Mouse (Mus musculus) WW6 (cell line): Measurements from ENCODE around the gene Gpr68.

Experiments used
- DNase-seq: peaks from one replicate; pipeline ENCODE4 v3.0.0-alpha.2; 2013; ENCODE audit warnings: low read depth, low spot score

The Gpr68 gene

DNA sequence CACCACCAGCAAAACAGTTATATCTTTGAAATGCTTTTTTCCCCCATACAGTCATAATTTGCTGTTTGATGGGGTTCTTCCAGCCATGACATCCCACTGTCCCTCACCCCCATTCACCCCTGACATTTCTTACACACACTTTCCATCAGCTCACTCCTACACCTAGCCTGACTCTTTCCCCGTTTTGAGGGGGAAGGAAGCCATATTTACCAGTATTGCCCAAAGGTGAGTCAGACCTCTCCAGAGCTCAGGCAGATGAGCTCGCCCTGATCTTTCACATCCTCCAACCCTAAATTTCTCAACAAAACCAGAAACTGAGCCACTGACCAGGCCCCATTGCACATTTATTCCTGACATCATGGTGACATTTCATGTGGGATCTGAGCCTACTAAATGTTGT, 36.2 kb downstream of the Gpr68 start:
- DNase-seq, result no peak

DNA sequence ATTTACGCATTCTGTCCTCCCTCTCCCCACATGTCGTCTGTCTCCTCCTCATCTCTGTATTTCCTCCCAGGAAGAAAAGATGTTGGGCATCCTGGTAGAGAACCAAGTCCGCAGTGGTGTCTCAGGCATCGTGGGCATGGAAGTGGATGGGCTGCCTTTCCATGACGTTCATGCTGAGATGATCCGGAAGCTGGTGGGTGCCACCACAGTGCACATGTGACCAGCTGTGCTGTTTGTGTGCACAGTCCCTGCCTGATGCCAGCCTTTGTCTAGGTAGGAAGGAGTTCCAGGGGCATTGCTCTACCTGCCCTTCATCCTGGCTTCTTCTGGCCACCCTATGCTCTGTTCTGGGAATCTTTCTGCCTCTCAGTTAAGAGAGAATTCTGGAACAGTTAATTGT, 36.8 kb downstream of the Gpr68 start:
- no peak for DNase-seq

GRCm38 (mm10) chr12:100868049-100868622, 39.9 kb downstream of the Gpr68 start:
- no peak for DNase-seq

DNA sequence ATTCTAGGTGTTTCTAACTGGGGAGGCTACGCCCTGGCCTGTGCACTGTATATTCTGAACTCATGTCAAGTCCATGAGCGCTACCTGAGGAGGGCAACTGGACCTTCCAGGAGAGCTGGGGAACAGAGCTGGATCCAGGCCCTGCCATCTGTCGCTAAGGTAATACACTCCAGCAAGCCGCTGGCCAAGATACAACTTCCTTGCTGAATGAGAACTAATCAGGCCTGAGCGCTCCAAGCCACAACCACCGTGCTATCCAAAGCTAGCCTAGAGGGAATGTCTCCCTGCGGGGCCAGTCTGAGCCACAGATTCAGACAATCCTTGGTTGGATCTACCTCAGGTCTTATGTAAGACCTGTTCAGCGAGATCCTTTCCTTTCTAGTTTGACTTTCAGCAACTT, 40.9 kb downstream of the Gpr68 start:
- DNase-seq, result no peak

DNA sequence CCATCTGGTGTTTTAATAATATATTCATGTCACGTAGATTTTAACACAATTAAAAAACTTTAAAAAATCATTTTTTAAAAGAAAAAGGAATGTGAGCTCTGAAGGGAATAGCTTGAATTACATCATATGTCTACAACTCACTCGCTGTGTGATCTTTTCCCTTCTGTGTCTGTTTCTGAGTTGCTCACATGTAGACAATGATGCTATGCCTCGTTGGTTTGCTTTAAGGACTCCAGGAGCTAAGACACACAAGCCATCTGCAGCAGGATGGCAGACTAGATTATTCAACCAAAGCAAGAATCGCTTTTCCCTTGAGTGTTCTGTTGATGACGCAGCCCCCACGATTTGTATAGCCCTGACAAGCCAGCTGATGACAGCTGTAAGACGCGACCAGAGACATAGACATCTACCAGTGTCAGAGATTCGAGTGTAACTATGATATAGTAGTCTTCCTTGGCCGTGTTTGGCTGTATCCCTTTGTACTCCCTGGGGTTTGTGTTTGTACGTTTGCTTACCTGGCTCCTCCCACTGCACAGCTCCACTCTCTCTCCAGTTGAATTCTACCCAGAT, 42.4 kb downstream of the Gpr68 start:
- no peak for DNase-seq

- DNase-seq, result no peak
Measured at GRCm38 (mm10) chr12:100865072-100865471, 42.9 kb downstream of the Gpr68 start.

GRCm38 (mm10) chr12:100862856-100863446, 45.0 kb downstream of the Gpr68 start:
- no peak for DNase-seq

DNA sequence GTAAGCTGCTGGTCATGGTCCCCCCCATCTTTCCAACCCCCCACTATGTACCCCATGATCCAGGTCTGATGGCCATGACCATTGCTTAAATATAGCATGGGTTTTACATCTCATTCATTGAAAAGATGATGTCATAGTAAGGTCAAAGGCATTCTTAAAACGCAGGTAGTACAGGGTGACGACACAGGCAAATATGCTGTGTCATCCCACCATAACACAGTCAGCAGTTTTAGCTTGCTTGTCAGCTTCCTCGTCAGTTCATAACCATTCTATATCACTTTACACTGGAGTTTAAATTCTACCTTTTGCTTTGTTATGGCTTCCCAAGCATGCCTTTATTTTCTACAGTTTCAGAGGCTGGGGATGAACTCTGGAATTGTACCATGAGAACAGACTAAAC, 45.7 kb downstream of the Gpr68 start:
- no peak for DNase-seq

GRCm38 (mm10) chr12:100857791-100858190, 50.2 kb downstream of the Gpr68 start:
- DNase-seq, result no peak

- DNase-seq, result no peak
Measured at GRCm38 (mm10) chr12:100856337-100856736, 51.7 kb downstream of the Gpr68 start.

DNA sequence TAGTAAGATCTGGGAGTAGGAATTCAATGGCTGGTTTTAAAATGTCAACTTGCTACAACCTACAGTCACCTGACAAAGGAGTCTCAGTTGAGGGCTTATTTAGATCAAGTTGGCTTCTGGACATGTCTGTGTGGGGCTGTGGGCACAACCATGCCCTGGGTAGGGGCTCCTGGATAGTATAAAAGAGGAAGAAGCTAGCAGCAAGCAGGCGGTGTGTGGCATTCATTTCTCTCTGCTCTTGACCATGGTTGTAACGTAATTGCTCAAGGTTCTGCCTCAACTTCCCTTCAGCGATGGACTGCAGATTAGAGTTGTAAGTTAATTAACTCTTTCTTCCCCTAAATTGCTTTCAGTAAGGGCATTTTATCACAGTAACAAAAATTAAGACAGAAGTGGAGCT, 55.6 kb downstream of the Gpr68 start:
- DNase-seq, result no peak

GRCm38 (mm10) chr12:100849421-100850138, 58.4 kb downstream of the Gpr68 start:
- DNase-seq, result peak; percentile 28

DNA sequence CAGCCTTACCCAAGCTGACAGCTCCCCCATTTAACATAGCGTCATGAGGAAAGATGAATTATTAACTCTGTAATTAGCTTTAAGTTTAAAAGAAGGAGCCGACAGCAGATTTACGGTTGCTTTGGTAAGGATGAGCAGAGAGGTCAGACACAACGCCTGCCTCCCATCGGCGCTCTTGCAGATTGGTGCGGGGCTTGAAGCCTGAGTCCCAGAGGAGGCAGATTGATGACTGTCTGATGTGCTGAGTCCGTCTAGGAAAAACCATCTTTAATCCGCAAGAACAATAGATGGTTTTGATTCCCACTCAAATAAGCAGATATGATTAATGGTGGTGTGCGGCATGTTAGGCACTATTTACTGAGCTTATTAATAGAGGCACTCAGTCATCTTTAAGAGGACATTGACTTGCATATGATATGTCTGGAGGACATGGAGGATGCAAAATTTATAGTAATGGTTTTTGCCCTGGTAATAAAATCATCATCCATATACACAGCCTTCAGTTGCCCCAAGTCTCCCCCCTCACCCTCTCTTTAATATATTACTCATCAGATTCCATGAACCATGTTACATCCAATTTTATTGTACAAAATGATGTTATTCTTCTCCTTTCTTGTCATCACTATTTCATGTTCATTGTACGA, 60.4 kb downstream of the Gpr68 start:
- DNase-seq, result no peak

DNA sequence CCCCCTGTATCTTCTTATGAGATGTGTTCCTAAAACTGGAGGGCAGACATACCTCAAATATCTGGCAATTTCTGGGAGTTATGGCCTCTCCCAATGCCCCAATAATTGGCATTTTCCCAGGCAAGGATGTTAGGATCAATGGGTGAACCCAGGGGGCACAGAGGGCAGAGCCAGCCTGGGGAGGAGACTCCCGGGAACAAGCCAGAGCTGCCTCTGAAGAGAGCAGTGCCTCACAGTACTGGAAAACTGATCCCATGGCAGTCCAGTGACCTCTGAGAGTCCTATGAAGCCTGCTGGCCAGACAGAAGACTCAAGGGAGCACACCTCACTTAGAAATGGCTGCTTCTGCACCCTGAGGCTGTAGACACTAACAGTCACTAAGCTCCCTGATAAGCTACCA, 61.4 kb downstream of the Gpr68 start:
- DNase-seq, result no peak

GRCm38 (mm10) chr12:100845829-100846228, 62.2 kb downstream of the Gpr68 start:
- DNase-seq, result no peak

DNA sequence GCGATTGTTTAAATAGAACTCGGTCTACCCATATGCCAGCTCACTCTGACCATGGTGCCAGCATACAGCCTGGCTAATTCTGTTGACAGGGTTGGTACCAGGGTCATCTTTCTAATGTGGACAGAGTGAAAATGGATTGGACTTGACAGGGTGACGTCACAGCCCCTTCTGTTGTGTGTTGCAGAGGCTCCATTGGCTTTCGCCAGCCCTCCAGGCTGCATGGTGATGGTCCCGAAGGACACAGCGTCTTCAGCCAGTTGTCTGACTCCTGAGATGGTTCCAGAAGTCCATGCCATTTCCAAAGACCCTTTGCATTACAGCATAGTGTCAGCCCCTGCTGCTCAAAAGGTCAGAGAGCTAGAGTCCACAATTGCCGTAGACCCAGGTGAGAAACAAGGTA, 63.5 kb downstream of the Gpr68 start:
- no peak for DNase-seq

DNA sequence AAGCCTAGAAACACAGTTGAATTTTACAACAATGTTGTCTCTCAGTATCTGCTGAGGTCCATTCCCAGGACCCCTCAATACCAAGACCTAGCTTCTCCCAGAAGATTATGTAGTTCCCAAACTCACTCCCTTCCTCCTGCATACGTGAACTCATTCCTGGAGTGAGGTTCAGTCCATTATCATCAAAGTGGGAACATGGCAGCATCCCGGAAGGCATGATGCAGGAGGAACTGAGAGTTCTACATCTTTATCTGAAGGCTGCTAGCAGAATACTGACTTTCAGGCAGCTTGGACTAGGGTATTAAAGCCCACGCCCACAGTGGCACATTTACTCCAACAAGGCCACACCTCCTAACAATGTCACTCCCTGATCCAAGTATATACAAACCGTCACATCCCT, 64.8 kb downstream of the Gpr68 start:
- DNase-seq, result no peak

DNA sequence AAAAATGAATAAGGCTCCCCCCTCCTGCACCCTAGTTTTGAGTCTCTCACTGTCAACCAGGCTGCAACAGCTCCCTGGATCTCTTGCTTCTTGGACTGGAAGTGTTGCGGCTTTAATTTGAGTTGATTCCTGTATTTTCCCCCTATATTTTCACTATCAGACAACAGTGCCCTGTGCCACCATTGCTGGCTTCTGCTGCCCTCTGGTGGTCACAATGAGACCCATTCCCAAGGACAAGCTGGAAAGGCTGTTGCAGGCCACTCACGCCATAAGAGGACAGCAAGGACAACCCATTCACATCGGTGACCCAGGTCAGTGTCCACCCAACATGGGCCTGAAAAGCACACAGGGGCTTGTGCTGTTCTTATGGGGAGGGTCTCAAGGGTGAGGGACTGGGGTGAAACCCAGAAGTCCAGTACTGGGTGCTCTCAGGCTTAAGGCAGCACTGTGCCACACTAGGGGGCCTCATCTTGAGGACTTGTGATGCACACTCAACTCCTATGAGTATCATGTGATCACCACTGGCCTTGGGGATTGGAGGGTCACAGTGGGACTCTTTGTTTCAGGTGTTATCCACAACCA, 66.7 kb downstream of the Gpr68 start:
- DNase-seq, result peak; percentile 24

DNA sequence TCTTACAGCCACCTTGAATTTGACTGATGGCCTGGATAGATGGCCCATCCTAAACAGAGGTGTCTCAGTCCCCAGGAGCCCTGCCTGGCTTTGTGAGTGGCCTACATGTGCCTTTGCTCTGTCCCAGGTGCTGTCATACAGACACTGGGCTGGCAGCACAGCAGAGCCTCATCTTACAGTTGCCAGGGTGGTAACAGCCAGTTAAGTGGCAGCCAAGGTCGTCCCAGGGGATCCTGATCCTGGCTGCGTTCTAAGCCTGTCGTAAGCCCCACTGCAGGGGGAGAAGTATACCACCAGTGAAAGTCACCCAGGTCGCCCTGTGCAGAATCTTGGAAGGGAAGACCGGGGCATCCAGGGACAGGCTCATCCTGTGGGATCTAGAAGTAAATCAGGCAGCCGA, 68.1 kb downstream of the Gpr68 start:
- DNase-seq, result no peak

DNA sequence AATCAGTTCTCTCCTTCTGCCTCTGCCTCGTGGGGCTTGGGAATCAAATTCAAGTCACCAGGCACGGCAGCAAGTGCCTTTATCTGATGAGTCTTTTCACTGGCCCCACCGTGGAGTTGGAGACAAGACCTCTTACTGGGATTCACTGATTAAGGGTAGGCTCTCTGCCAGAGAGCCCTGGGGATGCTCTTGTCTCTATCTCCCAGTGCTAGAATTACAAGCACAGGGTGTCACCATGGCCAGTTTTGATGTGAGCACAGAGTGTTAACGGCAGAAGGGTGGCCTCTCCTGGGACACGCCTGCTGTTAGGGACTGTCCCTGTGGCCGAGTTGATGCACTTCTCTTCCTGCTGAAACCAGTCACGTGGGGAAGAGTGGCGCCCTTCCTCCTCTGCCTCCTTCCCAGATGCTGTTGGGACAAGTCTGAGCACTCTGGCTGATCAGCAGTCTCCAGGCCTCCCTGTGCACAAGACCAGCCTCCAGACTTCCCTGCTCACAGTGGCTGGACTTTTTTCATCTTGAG, 68.9 kb downstream of the Gpr68 start:
- DNase-seq, result no peak

- no peak for DNase-seq
Measured at GRCm38 (mm10) chr12:100837208-100837607, 70.8 kb downstream of the Gpr68 start.
